Mouse (Mus musculus) cerebellum, adult 2 months (tissue): ENCODE data around the gene Hdac4. TPM values are rescaled to one million over a fixed set of nuclear protein-coding genes. Genes with fewer than 3 reads are reported as not detected.

Experiments
- DNase-seq, 2 experiments: peaks; one replicate each; pipeline ENCODE4 v3.0.0; 2021
- H3K27ac ChIP-seq: fragments of 200-500 bp; 2 replicates; pipeline ENCODE4 v1.5.1; 2012; ENCODE audit warnings: low read length, control low read depth, inconsistent platforms; ENCODE audit not compliant: insufficient read depth
- H3K27me3 ChIP-seq: fragments of 200-500 bp; 2 replicates; pipeline ENCODE4 v1.6.1; 2012; ENCODE audit warnings: inconsistent platforms, mild to moderate bottlenecking, low read length, moderate library complexity; ENCODE audit not compliant: control insufficient read depth, insufficient read depth
- H3K4me1 ChIP-seq: fragments of 200-500 bp; 2 replicates; pipeline ENCODE4 v1.6.1; 2011; ENCODE audit warnings: low read length; ENCODE audit not compliant: control insufficient read depth, insufficient read depth
- H3K4me3 ChIP-seq: fragments of 200-500 bp; replicated peaks from 2 replicates; pipeline ENCODE3; 2011; ENCODE audit warnings: mild to moderate bottlenecking, low read depth, low read length, control low read depth; ENCODE audit not compliant: insufficient read depth
- CTCF ChIP-seq: fragments of 200-500 bp; IDR thresholded peaks from 2 replicates; pipeline ENCODE4 v1.5.1; 2011; ENCODE audit warnings: low read depth, mild to moderate bottlenecking, control low read depth, low read length, moderate library complexity, borderline replicate concordance; ENCODE audit not compliant: insufficient read depth
- POLR2A ChIP-seq: fragments of 200-500 bp; IDR thresholded peaks from 2 replicates; pipeline ENCODE4 v1.6.1; 2011; ENCODE audit warnings: low read length, control low read depth, borderline replicate concordance; ENCODE audit not compliant: insufficient read depth
- WGBS: fragments of 180-500 bp; shearing (Covaris S2); methylation state at CpG from one replicate; pipeline ENCODE4 v1.1.7; 2018; 5-methylcytosine and 5-hydroxymethylcytosine counted together
- polyA plus RNA-seq: library from polyadenylated mRNA; depleted of rRNA; stranded (reverse); fragments of >200 nt; gene quantifications from 2 replicates; pipeline ENCODE4 v1.2.3, GENCODE M21; 2012

Hdac4 gene
- polyA plus RNA-seq, 1 experiment = 24.7 TPM

DNA sequence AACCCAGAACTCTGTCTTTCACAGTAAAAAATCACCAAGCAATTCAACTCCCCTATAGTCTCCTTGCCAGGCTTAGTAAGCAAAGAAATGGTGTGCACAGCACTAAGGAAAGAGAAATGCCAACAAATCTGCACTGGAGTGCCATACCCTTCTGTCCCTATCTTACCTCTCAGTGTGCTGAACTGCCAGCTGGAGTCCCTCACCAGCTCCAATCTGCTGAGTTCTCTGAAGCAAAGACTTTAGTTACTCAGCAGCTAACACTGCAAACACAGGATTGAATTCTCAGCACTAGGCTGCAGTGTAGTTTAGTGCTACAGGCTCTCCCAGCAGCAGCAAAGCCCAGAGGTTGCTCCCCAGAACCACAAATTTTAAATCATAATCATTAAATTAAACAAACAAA is 151.5 kb downstream of the Hdac4 start:
- TF ChIP-seq POLR2A (no peak), CTCF (no peak)
- H3K27ac ChIP-seq = no peak overlapping the region
- peak in 1 of 2 experiments; percentile 28 for DNase-seq

DNA sequence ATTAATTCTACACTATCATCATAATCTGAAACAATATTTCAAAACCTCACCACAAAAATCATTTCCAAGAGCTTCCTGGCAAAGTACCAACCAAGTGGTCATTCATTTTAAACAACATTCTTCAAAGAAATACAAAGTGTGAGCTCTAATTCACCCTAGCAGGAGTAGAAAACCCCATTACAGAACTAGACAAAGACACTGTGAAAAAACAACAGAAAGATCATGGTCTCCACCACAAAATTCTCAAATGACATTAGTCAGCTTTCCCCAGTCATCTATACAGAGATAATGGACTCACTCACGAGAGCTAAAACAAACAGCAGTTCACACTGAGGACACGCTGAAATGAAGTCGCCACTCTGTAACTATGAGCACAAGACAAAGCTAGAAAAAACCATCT is 153.4 kb downstream of the Hdac4 start:
- 76% methylated on average over 3 of the region's 3 CpGs for WGBS
- Histone ChIP-seq H3K4me3 (no peak overlapping the region), H3K27me3 (no peaks in the 10 kb centered on the region), H3K4me1 (peaks cover 16% of the 10 kb centered on the region), H3K27ac (no peak overlapping the region)
- DNase-seq = no peak
- TF ChIP-seq POLR2A (no peak), CTCF (no peak)

More for the DNA sequence above, 151.5 kb downstream of the Hdac4 start:
- Histone ChIP-seq H3K27me3 (no peaks in the 10 kb centered on the region), H3K4me1 (peaks cover 21% of the 10 kb centered on the region; the same call in 1 of the 2 replicates), H3K4me3 (no peak overlapping the region)

DNA sequence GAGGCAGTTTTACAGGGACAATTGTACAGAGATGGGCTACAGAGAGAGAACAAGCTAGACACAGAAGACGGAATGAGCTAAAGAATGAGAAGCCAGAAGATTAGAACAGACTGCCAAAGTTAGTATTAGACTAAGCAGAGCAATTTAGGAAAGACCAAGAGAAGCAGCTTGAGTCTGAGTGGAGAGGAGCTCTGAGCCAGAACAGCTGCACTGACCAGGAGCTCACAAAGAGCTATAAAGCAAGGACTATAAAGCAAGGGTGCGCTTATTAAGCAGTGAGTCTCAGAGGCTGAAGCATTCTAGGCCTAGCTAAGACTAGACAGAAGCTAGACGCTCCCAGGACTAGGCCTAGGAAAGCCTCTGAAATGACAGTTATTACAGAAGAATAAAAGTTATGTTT is 154.2 kb downstream of the Hdac4 start:
- Histone ChIP-seq H3K4me3 (no peak overlapping the region), H3K27ac (no peak overlapping the region), H3K4me1 (peaks cover 16% of the 10 kb centered on the region), H3K27me3 (no peaks in the 10 kb centered on the region)
- no peak for DNase-seq
- TF ChIP-seq CTCF (no peak), POLR2A (no peak)
- 85% methylated on average over 3 of the region's 3 CpGs for WGBS

DNA sequence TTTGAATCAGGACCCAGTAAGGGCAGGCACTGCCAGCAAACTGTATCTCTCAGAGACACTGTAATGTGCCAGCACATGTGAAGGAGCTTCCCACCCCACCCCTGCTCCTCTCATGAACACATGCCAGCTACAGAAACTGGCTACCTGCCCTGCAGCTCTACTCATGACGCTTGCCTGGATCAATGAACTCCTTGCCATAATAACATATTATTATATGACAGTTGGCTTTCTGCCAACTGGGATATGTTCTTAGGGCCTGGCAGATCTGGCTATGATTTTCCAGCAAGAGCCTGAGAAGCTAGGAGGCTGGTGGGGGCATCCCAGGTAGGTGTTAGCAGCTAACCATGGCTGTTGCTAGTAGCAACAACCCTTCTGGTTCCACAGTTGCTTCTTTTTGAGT is 156.8 kb downstream of the Hdac4 start:
- Histone ChIP-seq H3K4me3 (no peak overlapping the region), H3K27me3 (no peaks in the 10 kb centered on the region), H3K27ac (no peak overlapping the region), H3K4me1 (peaks cover 3% of the 10 kb centered on the region)
- 28% methylated on average over 1 of the region's 1 CpGs for WGBS
- no peak for DNase-seq
- TF ChIP-seq CTCF (no peak), POLR2A (no peak)

DNA sequence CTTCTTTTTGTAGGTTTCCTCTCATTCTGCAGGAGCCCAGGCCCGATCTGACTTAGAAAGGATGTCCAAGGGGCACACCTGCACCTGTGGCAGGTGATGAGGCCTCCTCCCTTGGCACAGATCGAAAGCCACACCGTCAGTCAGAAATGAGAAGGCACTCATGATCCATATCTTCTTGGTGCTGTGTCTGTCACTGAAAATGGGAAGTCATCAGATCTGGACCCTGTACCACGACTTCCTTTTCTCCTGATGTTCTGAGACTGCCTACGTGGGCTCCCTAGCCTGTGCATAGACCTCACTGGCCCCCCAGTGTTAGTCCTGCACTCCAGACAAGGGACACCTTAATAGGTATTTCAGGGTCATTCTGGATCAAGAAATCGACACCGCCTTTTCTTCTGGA is 158.5 kb downstream of the Hdac4 start:
- WGBS = 90% methylated on average over 7 of the region's 7 CpGs

DNA sequence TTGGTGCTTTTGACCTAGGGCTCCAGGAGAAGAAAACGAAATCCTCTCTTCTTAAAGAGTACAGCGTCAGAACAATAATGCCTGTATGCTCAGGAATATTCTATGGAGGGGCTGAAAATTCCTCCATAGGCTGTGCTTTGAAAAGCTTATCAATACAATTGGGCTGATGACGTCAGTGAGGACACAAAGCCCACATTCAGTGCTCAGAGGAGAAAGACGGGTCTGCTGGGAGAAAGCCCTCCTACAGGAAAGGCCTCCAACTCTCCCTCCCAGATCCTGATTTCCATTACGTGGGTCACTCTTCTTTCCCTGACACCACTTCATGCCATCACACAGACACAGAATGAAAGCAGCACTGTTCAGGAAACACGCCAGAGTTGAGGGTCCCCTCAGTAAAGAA is 159.7 kb downstream of the Hdac4 start:
- no peak for TF ChIP-seq POLR2A
- TF ChIP-seq CTCF = no peak
- 76% methylated on average over 6 of the region's 6 CpGs for WGBS
- no peak for DNase-seq
- H3K4me1 ChIP-seq = peaks cover 19% of the 10 kb centered on the region
- no peak overlapping the region for H3K4me3 ChIP-seq
- H3K27ac ChIP-seq = no peak overlapping the region
- H3K27me3 ChIP-seq = no peaks in the 10 kb centered on the region

More for the DNA sequence above, 158.5 kb downstream of the Hdac4 start:
- no peaks in the 10 kb centered on the region for H3K27me3 ChIP-seq
- no peak overlapping the region for H3K4me3 ChIP-seq
- DNase-seq = no peak
- H3K4me1 ChIP-seq = peaks cover 15% of the 10 kb centered on the region
- no peak overlapping the region for H3K27ac ChIP-seq
- TF ChIP-seq POLR2A (no peak), CTCF (no peak)

DNA sequence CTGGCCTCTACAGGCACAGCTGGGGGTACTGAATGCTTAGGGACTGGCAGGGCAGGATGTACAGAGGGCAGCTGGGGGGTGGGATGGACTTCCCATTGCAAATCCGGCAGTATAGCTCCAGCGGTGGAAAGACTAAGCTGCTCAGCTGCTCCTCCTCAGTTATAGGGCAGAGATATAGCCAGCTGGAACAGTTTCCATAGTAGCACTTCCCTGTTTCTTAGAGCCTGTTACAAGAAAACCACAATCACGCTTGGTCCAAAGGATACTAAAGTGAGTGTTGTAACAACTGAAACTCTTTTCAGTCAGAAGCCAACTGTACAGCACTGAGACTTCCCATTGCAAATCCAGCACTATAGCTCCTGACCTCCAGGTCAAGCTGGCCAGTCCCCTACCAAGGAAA is 161.3 kb downstream of the Hdac4 start:
- no peak overlapping the region for H3K27ac ChIP-seq
- H3K27me3 ChIP-seq = no peaks in the 10 kb centered on the region
- TF ChIP-seq CTCF (no peak), POLR2A (no peak)
- WGBS = 92% methylated on average over 3 of the region's 3 CpGs
- no peak for DNase-seq
- H3K4me1 ChIP-seq = peaks cover 19% of the 10 kb centered on the region
- H3K4me3 ChIP-seq = no peak overlapping the region

DNA sequence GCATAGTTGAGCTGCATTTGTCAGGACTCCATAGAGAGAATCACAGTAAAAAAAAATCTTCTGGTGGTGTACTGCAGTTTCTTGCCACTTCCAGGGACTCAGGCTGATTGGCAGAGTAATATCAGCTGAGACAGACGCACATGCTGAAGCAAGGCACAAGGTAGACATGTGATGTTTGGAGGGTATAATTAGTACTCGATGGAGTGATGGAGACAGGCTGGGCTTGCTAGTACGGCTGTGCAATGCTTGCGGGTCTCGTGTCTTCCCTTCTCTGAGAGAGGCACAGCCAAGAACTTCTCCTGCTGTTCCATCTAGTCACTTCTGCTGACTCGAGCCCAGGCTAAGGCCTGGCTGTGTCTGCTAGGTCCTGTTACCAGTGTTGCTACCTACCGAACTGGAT is 162.0 kb downstream of the Hdac4 start:
- 81% methylated on average over 7 of the region's 7 CpGs for WGBS
- H3K27ac ChIP-seq = no peak overlapping the region
- no peak for TF ChIP-seq CTCF
- no peak for TF ChIP-seq POLR2A

DNA sequence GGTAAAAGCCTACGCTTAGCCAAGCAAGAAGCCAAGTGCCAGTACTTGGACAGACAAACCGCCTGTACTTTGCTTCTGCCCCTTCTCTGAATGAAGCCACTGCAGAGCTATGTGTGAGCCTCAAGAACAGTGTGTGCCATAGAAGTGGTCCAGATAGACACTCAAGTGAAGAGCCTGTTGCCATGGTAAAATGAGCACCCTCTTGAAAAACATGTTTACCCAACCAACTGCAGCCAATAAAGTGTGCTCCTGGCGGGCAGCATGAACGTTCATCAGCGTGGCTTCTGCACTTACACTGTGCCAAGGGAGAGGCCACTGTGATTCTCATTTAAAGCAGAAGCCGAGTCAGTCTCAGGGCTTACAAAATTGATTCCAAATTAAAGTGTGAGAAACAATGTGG is 165.0 kb downstream of the Hdac4 start:
- no peak overlapping the region for H3K4me3 ChIP-seq
- no peak for DNase-seq
- H3K4me1 ChIP-seq = peaks cover 23% of the 10 kb centered on the region
- TF ChIP-seq POLR2A (no peak), CTCF (no peak)
- WGBS = 65% methylated on average over 6 of the region's 6 CpGs
- no peaks in the 10 kb centered on the region for H3K27me3 ChIP-seq
- no peak overlapping the region for H3K27ac ChIP-seq

More for the DNA sequence above, 162.0 kb downstream of the Hdac4 start:
- H3K27me3 ChIP-seq = no peaks in the 10 kb centered on the region
- no peak for DNase-seq
- H3K4me1 ChIP-seq = peaks cover 16% of the 10 kb centered on the region
- H3K4me3 ChIP-seq = no peak overlapping the region

DNA sequence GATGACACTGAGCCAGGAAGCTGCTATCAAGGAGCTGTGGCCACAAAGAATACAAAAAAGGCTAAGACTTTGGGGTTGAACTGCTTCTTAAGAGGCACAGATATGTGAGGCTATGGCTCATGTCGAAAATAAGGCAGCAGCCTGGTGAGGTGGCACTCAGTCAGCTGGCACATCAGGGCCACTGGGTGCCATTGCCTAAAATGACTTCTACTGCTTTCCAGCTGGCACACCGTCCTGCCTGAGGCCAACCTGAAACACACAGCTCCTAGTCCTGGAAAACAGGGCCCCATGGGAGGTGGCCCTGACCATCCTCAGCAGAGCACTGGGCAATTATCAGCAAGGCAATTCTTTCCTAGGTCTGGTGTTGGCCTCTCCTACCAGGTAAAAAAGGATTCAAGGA is 167.3 kb downstream of the Hdac4 start:
- H3K4me1 ChIP-seq = peaks cover 18% of the 10 kb centered on the region

More for the DNA sequence above, 167.3 kb downstream of the Hdac4 start:
- no peak for DNase-seq
- Histone ChIP-seq H3K27me3 (no peaks in the 10 kb centered on the region), H3K27ac (no peak overlapping the region), H3K4me3 (no peak overlapping the region)
- WGBS = 24% methylated on average over 2 of the region's 2 CpGs
- TF ChIP-seq CTCF (no peak), POLR2A (no peak)
